Mouse (Mus musculus): ENCODE data around the gene Fam69a. TPM values are rescaled to one million over a fixed set of nuclear protein-coding genes. Genes with fewer than 3 reads are reported as not detected.

Gene Fam69a
- polyA plus RNA-seq, 1 experiment = 0.30 TPM

GRCm38 (mm10) chr5:107869701-107870100 lies 117.2 kb downstream of the Fam69a start:
- H3K27me3 ChIP-seq (ENCODE audit: control insufficient read depth, insufficient read depth, low read length) = no peaks in the 10 kb centered on the region; the same call in 1 of the 2 replicates
- no peak overlapping the region for H3K4me3 ChIP-seq (ENCODE audit: low read depth, low read length)
- TF ChIP-seq CTCF (IDR thresholded peaks at IDR 0.05; ENCODE audit: extremely low read depth, insufficient read length, insufficient replicate concordance, low read depth, low read length) = no peak
- TF ChIP-seq POLR2A (IDR thresholded peaks at IDR 0.05; ENCODE audit: low read depth, low read length) = no peak
- peaks cover 10% of the 10 kb centered on the region; the same call in 1 of the 2 replicates for H3K4me1 ChIP-seq (ENCODE audit: control insufficient read depth, insufficient read depth, insufficient read length, low read length)
- no peaks in the 10 kb centered on the region for H3K36me3 ChIP-seq (ENCODE audit: control insufficient read depth, insufficient read depth, low read length)
- no peak overlapping the region for H3K27ac ChIP-seq (ENCODE audit: insufficient read depth, low read depth, low read length)
- WGBS = 34% methylated on average over 2 of the region's 2 CpGs

GRCm38 (mm10) chr5:107868905-107869424 lies 117.9 kb downstream of the Fam69a start:
- peak overlapping the region; percentile 81 for H3K4me3 ChIP-seq (ENCODE audit: low read depth, low read length)
- no peaks in the 10 kb centered on the region for H3K36me3 ChIP-seq (ENCODE audit: control insufficient read depth, insufficient read depth, low read length)
- peak overlapping the region; percentile 54 for H3K27ac ChIP-seq (ENCODE audit: insufficient read depth, low read depth, low read length)
- TF ChIP-seq POLR2A (IDR thresholded peaks at IDR 0.05; ENCODE audit: low read depth, low read length) = peak; percentile 87
- TF ChIP-seq CTCF (IDR thresholded peaks at IDR 0.05; ENCODE audit: extremely low read depth, insufficient read length, insufficient replicate concordance, low read depth, low read length) = no peak
- WGBS = under 1% methylated on average over 58 of the region's 58 CpGs
- H3K27me3 ChIP-seq (ENCODE audit: control insufficient read depth, insufficient read depth, low read length) = no peaks in the 10 kb centered on the region; the same call in 1 of the 2 replicates
- H3K4me1 ChIP-seq (ENCODE audit: control insufficient read depth, insufficient read depth, insufficient read length, low read length) = peaks cover 12% of the 10 kb centered on the region; the same call in 1 of the 2 replicates

- Histone ChIP-seq H3K4me1 (ENCODE audit: control insufficient read depth, insufficient read depth, insufficient read length, low read length) (peaks cover 13% of the 10 kb centered on the region; the same call in 1 of the 2 replicates), H3K27me3 (ENCODE audit: control insufficient read depth, insufficient read depth, low read length) (no peaks in the 10 kb centered on the region), H3K4me3 (ENCODE audit: low read depth, low read length) (peak overlapping the region; percentile 81), H3K36me3 (ENCODE audit: control insufficient read depth, insufficient read depth, low read length) (no peaks in the 10 kb centered on the region), H3K27ac (ENCODE audit: insufficient read depth, low read depth, low read length) (peak overlapping the region; percentile 54)
- WGBS = under 1% methylated on average over 81 of the region's 82 CpGs
- TF ChIP-seq POLR2A (IDR thresholded peaks at IDR 0.05; ENCODE audit: low read depth, low read length) = no peak
- no peak for TF ChIP-seq CTCF (IDR thresholded peaks at IDR 0.05; ENCODE audit: extremely low read depth, insufficient read length, insufficient replicate concordance, low read depth, low read length)
These were observed 118.6 kb downstream of the Fam69a start for GRCm38 (mm10) chr5:107867970-107868904.

- Histone ChIP-seq H3K4me3 (ENCODE audit: low read depth, low read length) (no peak overlapping the region), H3K4me1 (ENCODE audit: control insufficient read depth, insufficient read depth, insufficient read length, low read length) (peaks cover 13% of the 10 kb centered on the region; the same call in 1 of the 2 replicates), H3K36me3 (ENCODE audit: control insufficient read depth, insufficient read depth, low read length) (no peaks in the 10 kb centered on the region), H3K27me3 (ENCODE audit: control insufficient read depth, insufficient read depth, low read length) (no peaks in the 10 kb centered on the region), H3K27ac (ENCODE audit: insufficient read depth, low read depth, low read length) (no peak overlapping the region; the same call in 1 of the 2 replicates)
- 15% methylated on average over 2 of the region's 2 CpGs for WGBS
- no peak for TF ChIP-seq POLR2A (IDR thresholded peaks at IDR 0.05; ENCODE audit: low read depth, low read length)
- no peak for TF ChIP-seq CTCF (IDR thresholded peaks at IDR 0.05; ENCODE audit: extremely low read depth, insufficient read length, insufficient replicate concordance, low read depth, low read length)
These were observed 120.5 kb downstream of the Fam69a start for GRCm38 (mm10) chr5:107866127-107867126.

GRCm38 (mm10) chr5:107863971-107864370 lies 122.9 kb downstream of the Fam69a start:
- 54% methylated on average over 3 of the region's 3 CpGs for WGBS

GRCm38 (mm10) chr5:107858963-107859362 lies 127.9 kb downstream of the Fam69a start:
- WGBS = 23% methylated on average over 2 of the region's 2 CpGs
- Histone ChIP-seq H3K4me1 (ENCODE audit: control insufficient read depth, insufficient read depth, insufficient read length, low read length) (peaks cover under 1% of the 10 kb centered on the region; the same call in 1 of the 2 replicates), H3K36me3 (ENCODE audit: control insufficient read depth, insufficient read depth, low read length) (no peaks in the 10 kb centered on the region), H3K27ac (ENCODE audit: insufficient read depth, low read depth, low read length) (no peak overlapping the region), H3K4me3 (ENCODE audit: low read depth, low read length) (no peak overlapping the region), H3K27me3 (ENCODE audit: control insufficient read depth, insufficient read depth, low read length) (no peaks in the 10 kb centered on the region)
- no peak for TF ChIP-seq POLR2A (IDR thresholded peaks at IDR 0.05; ENCODE audit: low read depth, low read length)
- no peak for TF ChIP-seq CTCF (IDR thresholded peaks at IDR 0.05; ENCODE audit: extremely low read depth, insufficient read length, insufficient replicate concordance, low read depth, low read length)

More at GRCm38 (mm10) chr5:107863971-107864370, 122.9 kb downstream of the Fam69a start:
- TF ChIP-seq POLR2A (IDR thresholded peaks at IDR 0.05; ENCODE audit: low read depth, low read length) (no peak), CTCF (IDR thresholded peaks at IDR 0.05; ENCODE audit: extremely low read depth, insufficient read length, insufficient replicate concordance, low read depth, low read length) (no peak)
- Histone ChIP-seq H3K27me3 (ENCODE audit: control insufficient read depth, insufficient read depth, low read length) (no peaks in the 10 kb centered on the region), H3K4me3 (ENCODE audit: low read depth, low read length) (no peak overlapping the region), H3K4me1 (ENCODE audit: control insufficient read depth, insufficient read depth, insufficient read length, low read length) (peaks cover 13% of the 10 kb centered on the region; the same call in 1 of the 2 replicates), H3K36me3 (ENCODE audit: control insufficient read depth, insufficient read depth, low read length) (no peaks in the 10 kb centered on the region), H3K27ac (ENCODE audit: insufficient read depth, low read depth, low read length) (no peak overlapping the region)

Other genes with a start within 250 kb of the Fam69a start
- gene Ube2d2b, start 157.0 kb downstream of the Fam69a start, polyA plus RNA-seq (2012; rRNA removed) = not detected in 2 replicates
- gene Evi5, start 112.0 kb downstream of the Fam69a start, polyA plus RNA-seq (2012; rRNA removed) = 4.6 and 8.1 TPM in 2 replicates
- gene Rpl5, start 86.6 kb downstream of the Fam69a start, polyA plus RNA-seq (2012; rRNA removed) = 34.3 and 62.3 TPM in 2 replicates
- gene Mtf2, start 78.6 kb upstream of the Fam69a start, polyA plus RNA-seq (2012; rRNA removed) = 1.1 and 2.0 TPM in 2 replicates
- 31.5 and 33.9 TPM in 2 replicates for gene Tmed5, start 145.5 kb upstream of the Fam69a start, polyA plus RNA-seq (2012; rRNA removed)
- gene Ccdc18, start 145.8 kb upstream of the Fam69a start, polyA plus RNA-seq (2012; rRNA removed) = not detected in 2 replicates

All from small intestine, adult 2 months (tissue).